12 mouse cellular contexts compared by ENCODE assay signal in the genomic region with DNA sequence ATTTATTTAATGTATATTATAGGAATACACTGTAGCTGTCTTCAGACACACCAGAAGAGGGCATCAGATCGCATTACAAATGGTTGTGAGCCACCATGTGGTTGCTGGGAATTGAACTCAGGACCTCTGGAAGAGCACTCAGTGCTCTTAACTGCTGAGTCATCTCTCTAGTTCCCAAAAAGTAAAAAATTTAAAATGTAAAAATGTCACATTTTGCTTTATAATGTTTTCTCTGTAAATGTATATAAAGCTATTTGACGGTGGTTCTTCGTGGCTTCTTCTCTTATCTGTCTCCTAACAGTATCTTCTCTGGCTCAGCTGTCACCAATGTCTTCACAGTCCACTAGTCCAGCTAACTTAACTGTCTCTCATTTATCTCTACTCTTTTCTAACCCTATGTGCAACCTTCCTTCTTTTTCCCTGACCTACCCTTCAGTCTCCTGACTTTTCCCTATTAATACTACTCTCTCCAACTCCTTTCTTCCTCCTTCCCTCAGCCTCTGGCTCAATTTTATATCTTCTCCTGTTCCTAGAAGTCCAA.
"Had no signal": no experiment of that assay in that cellular context is flagged by ENCODE, and none has a peak within 500 bp of the region (broad histone marks: within the 10 kb centered on the region; RNA-seq: fewer than 3 reads in every experiment).

No protein-coding gene starts in this region.

- H3K4me3 ChIP-seq: limb, embryonic 12.5 days; lung, embryonic 15.5 days; midbrain, embryonic 15.5 days; neural tube, embryonic 12.5 days had no signal

- DNase-seq: kidney, adult 18-20 months; kidney, postnatal 14 days; layer of hippocampus, postnatal 36 days; lung, postnatal 14 days; spleen, adult 18-20 months; thymus, adult 18-20 months; thymus, postnatal 36 days had no signal

- H3K4me2 ChIP-seq: limb, embryonic 12.5 days; lung, embryonic 15.5 days; midbrain, embryonic 15.5 days; neural tube, embryonic 12.5 days had no signal

- H3K9ac ChIP-seq: limb, embryonic 12.5 days; lung, embryonic 15.5 days; midbrain, embryonic 15.5 days; neural tube, embryonic 12.5 days had no signal

- ATAC-seq: midbrain, embryonic 15.5 days had no signal

- H3K9me3 ChIP-seq: limb, embryonic 12.5 days; lung, embryonic 15.5 days; midbrain, embryonic 15.5 days; neural tube, embryonic 12.5 days had no signal

- H3K4me1 ChIP-seq: limb, embryonic 12.5 days; lung, embryonic 15.5 days; midbrain, embryonic 15.5 days; neural tube, embryonic 12.5 days had no signal

- H3K27me3 ChIP-seq: limb, embryonic 12.5 days; lung, embryonic 15.5 days; midbrain, embryonic 15.5 days; neural tube, embryonic 12.5 days had no signal

- H3K27ac ChIP-seq: limb, embryonic 12.5 days; lung, embryonic 15.5 days; macrophage; midbrain, embryonic 15.5 days; neural tube, embryonic 12.5 days had no signal
